Mouse (Mus musculus) liver, embryonic 11.5 days (tissue): ENCODE results near the gene Adgrg5. TPM values are rescaled to one million over a fixed set of nuclear protein-coding genes. Genes with fewer than 3 reads are reported as not detected.

Source experiments
- ATAC-seq: fragments of 200-750 bp; cut with Nextera tagmentation; replicated peaks from 2 replicates; pipeline ENCODE4 v1.8.0; 2017; ENCODE audit warnings: moderate number of reproducible peaks, mild to moderate bottlenecking, moderate TSS enrichment, moderate library complexity; ENCODE audit not compliant: low FRiP score
- DNase-seq: peaks from one replicate; pipeline ENCODE4 v3.0.0-alpha.2; 2017; ENCODE audit warnings: low spot score
- H3K27ac ChIP-seq: fragments of 300-500 bp; sonication (generic); 2 replicates; pipeline ENCODE4 v1.5.1; 2014; ENCODE audit warnings: mild to moderate bottlenecking, low read depth, low read length, control low read depth
- H3K27me3 ChIP-seq: fragments of 300-500 bp; sonication (generic); replicated peaks from 2 replicates; pipeline ENCODE4 v1.6.1; 2014; ENCODE audit warnings: low read length, mixed read lengths; ENCODE audit not compliant: control insufficient read depth, insufficient read depth
- H3K36me3 ChIP-seq: fragments of 300-500 bp; sonication (generic); 2 replicates; pipeline ENCODE4 v1.6.1; 2014; ENCODE audit warnings: mild to moderate bottlenecking, low read length, moderate library complexity, mixed read lengths; ENCODE audit not compliant: control insufficient read depth, insufficient read depth
- H3K4me1 ChIP-seq: fragments of 300-500 bp; sonication (generic); replicated peaks from 2 replicates; pipeline ENCODE4 v1.6.1; 2014; ENCODE audit warnings: low read length, mixed read lengths; ENCODE audit not compliant: control insufficient read depth, insufficient read depth
- H3K4me2 ChIP-seq: fragments of 300-500 bp; sonication (generic); 2 replicates; pipeline ENCODE4 v1.6.1; 2014; ENCODE audit warnings: mild to moderate bottlenecking, control low read depth, moderate library complexity
- H3K4me3 ChIP-seq: fragments of 300-500 bp; sonication (generic); 2 replicates; pipeline ENCODE4 v1.5.1; 2014; ENCODE audit warnings: low read depth, low read length, control low read depth
- H3K9ac ChIP-seq: fragments of 300-500 bp; sonication (generic); 2 replicates; pipeline ENCODE4 v1.6.1; 2014; ENCODE audit warnings: low read depth, low read length, control low read depth
- H3K9me3 ChIP-seq: fragments of 300-500 bp; sonication (generic); 2 replicates; pipeline ENCODE4 v1.6.1; 2016; ENCODE audit warnings: low read length, inconsistent platforms, mixed read lengths; ENCODE audit not compliant: control insufficient read depth
- WGBS: fragments of 180-500 bp; shearing (Covaris S2); extraction: QIAGEN DNeasy Blood & Tissue Kit; methylation state at CpG from one replicate; pipeline ENCODE4 v1.1.7; 2014; 5-methylcytosine and 5-hydroxymethylcytosine counted together
- polyA plus RNA-seq: library from polyadenylated mRNA; unstranded; fragments of >200 nt; fragmentation: Nextera tagmentation; extraction: Ambion mirVana; gene quantifications from 2 replicates; pipeline ENCODE4 v1.2.1, GENCODE M21; 2014

Adgrg5 gene
- polyA plus RNA-seq, 1 experiment from 2014 or later = 1.9 TPM

DNA sequence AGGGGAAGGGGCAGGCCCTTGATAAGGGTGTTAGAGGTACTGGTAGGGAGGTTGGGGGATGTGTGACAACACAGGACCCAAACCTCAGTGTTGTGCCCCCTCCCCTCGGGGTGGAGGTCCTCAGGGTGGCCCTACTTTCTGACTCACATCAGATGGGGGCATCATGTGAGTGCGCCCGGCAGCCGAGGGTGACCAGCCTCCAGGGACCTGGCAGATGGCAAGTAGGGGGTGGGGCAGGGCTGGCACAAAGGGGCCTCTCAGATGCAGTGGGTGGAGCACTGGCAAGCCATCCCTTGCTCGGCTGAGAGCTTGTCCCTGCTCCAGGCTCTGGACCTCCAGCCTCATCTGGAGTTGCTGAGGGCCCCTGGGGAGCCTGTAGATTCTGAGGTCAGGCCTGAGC is 63.2 kb downstream of the Adgrg5 start:
- peak overlapping the region; percentile 93 for H3K27ac ChIP-seq
- peak overlapping the region; percentile 61 for H3K4me3 ChIP-seq
- peak overlapping the region; percentile 78 for H3K9ac ChIP-seq
- H3K9me3 ChIP-seq = no peaks in the 10 kb centered on the region
- no peak for ATAC-seq
- H3K27me3 ChIP-seq = no peaks in the 10 kb centered on the region
- H3K4me2 ChIP-seq = peak overlapping the region; percentile 90
- H3K4me1 ChIP-seq = peaks cover 74% of the 10 kb centered on the region
- WGBS = 22% methylated on average over 5 of the region's 5 CpGs
- no peak for DNase-seq
- no peaks in the 10 kb centered on the region for H3K36me3 ChIP-seq

DNA sequence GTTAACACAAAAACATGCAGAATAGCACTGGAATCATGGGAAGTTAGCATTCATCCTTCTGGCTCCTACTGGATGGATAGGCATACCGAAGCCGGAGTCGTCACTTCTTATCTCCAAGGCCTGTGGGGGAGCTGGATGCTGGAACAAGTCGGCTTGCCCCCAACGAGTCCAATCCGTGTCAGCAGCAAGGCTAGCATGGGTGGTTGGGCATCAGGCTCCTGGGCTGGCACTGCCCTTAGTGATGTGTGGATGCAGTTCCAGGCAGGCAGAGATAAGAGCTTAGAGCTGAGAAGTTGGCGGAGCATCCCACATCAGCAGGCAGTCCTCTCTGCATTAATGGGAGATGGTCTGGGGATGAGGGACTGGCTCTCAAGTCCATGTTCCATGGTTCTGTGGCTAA is 64.1 kb downstream of the Adgrg5 start:
- Histone ChIP-seq H3K9ac (peak overlapping the region; percentile 78), H3K4me1 (peaks cover 79% of the 10 kb centered on the region), H3K9me3 (no peaks in the 10 kb centered on the region), H3K4me3 (peak overlapping the region; percentile 61), H3K36me3 (no peaks in the 10 kb centered on the region), H3K27ac (no peak overlapping the region), H3K4me2 (peak overlapping the region; percentile 90), H3K27me3 (no peaks in the 10 kb centered on the region)
- no peak for ATAC-seq
- 28% methylated on average over 7 of the region's 7 CpGs for WGBS
- no peak for DNase-seq

DNA sequence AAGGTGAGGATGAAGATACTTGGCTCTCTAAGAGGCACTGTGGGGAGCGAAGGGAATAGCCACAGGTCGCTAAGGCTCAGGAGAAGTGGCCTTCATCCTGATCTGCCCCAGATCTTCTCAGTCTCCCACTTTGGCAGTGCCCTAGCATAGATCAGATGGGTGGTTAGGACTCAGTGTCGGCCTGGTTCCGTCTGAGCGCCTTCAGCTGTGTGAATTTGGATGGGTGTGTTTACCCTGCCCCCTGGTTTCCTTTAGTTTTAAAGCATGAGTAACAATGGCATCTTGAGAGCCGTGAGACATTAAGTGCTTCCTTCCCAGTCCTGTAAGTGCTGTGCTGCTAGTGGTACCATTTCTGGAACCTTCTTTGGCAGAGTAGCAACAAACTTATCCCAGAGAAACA is 65.1 kb downstream of the Adgrg5 start:
- peak overlapping the region; percentile 21; the same call in 1 of the 2 replicates for H3K4me3 ChIP-seq
- H3K4me1 ChIP-seq = peaks cover 78% of the 10 kb centered on the region
- H3K27me3 ChIP-seq = no peaks in the 10 kb centered on the region
- no peak overlapping the region for H3K27ac ChIP-seq
- 45% methylated on average over 6 of the region's 6 CpGs for WGBS
- ATAC-seq = no peak
- H3K36me3 ChIP-seq = no peaks in the 10 kb centered on the region
- H3K9ac ChIP-seq = 0 out of 2 replicates have a peak overlapping the region, but pooled peaks have one; percentile 1
- no peak for DNase-seq
- no peaks in the 10 kb centered on the region for H3K9me3 ChIP-seq
- peak overlapping the region; percentile 90 for H3K4me2 ChIP-seq

DNA sequence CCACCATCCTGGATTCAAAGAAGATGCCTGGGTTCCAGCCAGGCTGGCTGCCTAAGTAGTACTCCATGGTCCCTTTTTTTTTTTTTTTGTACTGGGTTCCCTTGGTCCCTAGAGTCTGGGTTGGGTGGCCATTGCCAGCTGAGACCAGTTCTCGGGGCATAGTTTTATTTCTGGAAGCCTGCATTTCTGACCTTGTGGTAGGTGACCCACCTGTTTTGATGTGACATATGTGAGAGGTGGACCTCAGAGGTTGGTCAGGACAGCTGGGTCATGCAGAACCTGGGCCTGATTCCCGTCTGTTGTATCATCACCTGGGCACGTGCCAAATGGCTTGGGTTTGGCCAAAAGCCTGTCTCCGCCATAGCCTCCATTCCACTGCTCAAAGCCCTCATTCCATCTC is 66.2 kb downstream of the Adgrg5 start:
- H3K9me3 ChIP-seq = no peaks in the 10 kb centered on the region
- ATAC-seq (no peak), DNase-seq (no peak)
- H3K4me1 ChIP-seq = peaks cover 82% of the 10 kb centered on the region
- no peaks in the 10 kb centered on the region for H3K27me3 ChIP-seq
- peak overlapping the region; percentile 90 for H3K4me2 ChIP-seq
- no peak overlapping the region for H3K27ac ChIP-seq
- H3K4me3 ChIP-seq = no peak overlapping the region; the same call in 1 of the 2 replicates
- H3K9ac ChIP-seq = no peak overlapping the region
- H3K36me3 ChIP-seq = no peaks in the 10 kb centered on the region
- WGBS = 87% methylated on average over 4 of the region's 4 CpGs

DNA sequence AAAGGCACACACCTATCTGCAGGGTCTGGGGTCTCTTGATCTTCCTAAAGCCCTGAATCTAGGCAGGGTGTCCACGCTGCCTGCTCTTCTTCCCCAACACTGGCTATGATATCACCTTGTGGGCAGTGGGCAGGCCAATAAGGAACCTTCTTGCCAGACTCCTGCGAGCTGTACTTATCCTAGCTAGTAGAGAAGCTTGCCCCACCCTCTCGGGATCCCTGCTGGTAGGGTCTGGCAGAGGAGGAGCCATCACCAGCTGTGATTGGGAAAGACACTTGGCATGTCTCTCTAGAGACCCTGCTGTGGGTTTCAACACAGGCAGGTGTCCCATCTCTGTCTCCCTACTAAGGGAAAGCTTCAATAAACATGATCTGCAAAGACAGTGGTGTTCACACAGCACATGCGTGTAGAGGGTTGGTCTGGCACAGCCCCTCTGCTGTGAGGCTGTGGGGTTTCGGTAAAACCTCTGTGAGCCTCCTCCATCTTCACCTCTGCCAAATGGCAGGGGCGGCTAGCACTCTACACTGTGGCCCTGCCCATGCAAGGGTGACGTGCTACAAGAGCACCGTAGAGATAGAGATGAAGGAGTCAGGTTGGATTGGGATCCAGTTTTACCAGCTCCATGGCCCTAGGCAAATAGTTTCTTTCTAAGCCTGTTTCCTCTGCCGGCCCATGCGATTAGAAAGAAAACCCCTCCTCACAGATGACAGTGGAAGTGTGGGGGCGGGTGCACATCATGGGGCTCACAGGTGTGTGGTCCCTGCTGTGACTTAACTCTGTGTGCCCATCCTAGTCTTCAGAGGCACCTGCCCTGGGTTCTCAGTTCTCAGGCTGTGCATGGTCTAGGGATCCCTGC is 67.3 kb downstream of the Adgrg5 start:
- Histone ChIP-seq H3K36me3 (no peaks in the 10 kb centered on the region), H3K9ac (no peak overlapping the region)

DNA sequence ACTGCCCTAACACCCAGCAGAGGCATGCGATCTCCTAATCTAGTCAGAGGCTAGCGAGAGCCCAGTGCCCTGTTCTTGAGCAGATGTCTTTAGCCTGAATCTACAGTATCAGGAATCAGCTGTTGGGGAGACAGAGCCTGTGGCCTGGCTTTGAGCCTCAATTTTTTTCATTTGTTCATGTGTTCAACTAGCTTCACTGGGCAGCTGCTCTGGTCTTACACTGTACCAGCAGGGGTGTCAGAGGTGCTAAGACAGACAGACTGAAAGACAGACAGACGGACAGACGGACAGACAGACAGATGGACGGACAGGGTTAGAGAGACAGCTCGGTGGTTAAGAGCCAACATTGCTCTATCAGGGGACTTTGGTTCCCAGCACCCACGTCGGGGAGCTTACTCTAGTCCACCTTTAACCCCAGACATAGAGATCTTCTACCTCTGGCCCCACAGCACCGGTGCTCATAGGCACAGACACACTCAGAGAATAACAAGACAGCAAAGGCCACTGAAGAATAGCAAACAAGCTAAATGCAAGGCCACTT is 68.0 kb downstream of the Adgrg5 start:
- DNase-seq (no peak), ATAC-seq (no peak)
- no peak overlapping the region for H3K9ac ChIP-seq
- no peaks in the 10 kb centered on the region for H3K27me3 ChIP-seq
- H3K9me3 ChIP-seq = no peaks in the 10 kb centered on the region
- 58% methylated on average over 9 of the region's 9 CpGs for WGBS
- no peak overlapping the region for H3K4me3 ChIP-seq
- peak overlapping the region; percentile 90 for H3K4me2 ChIP-seq
- H3K27ac ChIP-seq = no peak overlapping the region; the same call in 1 of the 2 replicates
- H3K36me3 ChIP-seq = no peaks in the 10 kb centered on the region
- peaks cover 88% of the 10 kb centered on the region for H3K4me1 ChIP-seq

More for the DNA sequence above, 67.3 kb downstream of the Adgrg5 start:
- Histone ChIP-seq H3K4me2 (peak overlapping the region; percentile 90), H3K4me3 (no peak overlapping the region), H3K9me3 (no peaks in the 10 kb centered on the region), H3K27ac (peak overlapping the region; percentile 16; the same call in 1 of the 2 replicates), H3K4me1 (peaks cover 84% of the 10 kb centered on the region), H3K27me3 (no peaks in the 10 kb centered on the region)
- no peak for ATAC-seq
- 50% methylated on average over 11 of the region's 11 CpGs for WGBS
- DNase-seq = no peak

DNA sequence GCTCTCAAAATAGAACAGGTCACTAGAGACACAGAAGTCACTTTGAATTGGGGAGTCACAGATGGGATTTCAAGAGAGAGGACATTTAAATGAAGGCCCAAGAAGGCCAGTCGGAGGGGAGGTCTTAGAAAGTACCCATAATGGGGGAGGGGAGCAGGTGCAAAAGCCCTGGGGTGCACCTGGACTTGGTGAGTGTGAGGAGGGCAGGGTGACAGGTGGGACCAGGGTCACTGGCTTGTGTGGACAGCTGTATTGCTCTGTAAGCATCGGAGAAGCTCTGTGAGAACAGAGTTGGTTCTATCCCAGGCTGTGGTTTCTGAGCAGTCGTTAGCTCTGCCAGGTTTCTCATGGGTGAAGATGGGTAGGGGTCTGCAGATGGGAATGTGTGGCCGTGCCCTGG is 68.5 kb downstream of the Adgrg5 start:
- 76% methylated on average over 4 of the region's 4 CpGs for WGBS
- H3K9me3 ChIP-seq = no peaks in the 10 kb centered on the region
- DNase-seq = no peak
- H3K4me2 ChIP-seq = peak overlapping the region; percentile 37
- H3K36me3 ChIP-seq = peaks cover 3% of the 10 kb centered on the region; the same call in 1 of the 2 replicates
- H3K4me3 ChIP-seq = no peak overlapping the region
- ATAC-seq = no peak
- H3K27ac ChIP-seq = no peak overlapping the region
- H3K9ac ChIP-seq = 0 out of 2 replicates have a peak overlapping the region, but pooled peaks have one; percentile 6
- no peaks in the 10 kb centered on the region for H3K27me3 ChIP-seq
- peaks cover 88% of the 10 kb centered on the region for H3K4me1 ChIP-seq

DNA sequence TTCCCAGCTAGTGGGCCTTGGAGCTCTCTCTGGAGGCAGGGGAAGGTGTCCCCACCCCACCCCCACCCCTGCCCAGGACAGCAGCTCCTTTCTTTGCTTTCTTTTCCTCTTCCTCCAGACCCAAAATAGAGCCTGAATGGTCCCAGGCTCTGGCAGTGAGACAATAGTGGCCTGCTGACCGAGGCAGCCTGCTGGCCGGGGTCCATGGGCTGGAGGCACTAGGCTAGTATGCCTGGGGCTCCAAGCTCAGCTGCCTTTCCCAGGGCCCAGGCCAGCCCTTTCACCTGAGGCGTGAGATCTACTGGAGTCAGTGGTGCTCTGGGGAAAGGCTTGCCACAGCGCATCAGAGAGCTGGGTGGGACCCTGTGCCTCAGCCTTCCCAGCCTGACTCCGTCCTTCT is 69.0 kb downstream of the Adgrg5 start:
- H3K4me3 ChIP-seq = no peak overlapping the region
- peaks cover 4% of the 10 kb centered on the region; the same call in 1 of the 2 replicates for H3K36me3 ChIP-seq
- ATAC-seq (no peak), DNase-seq (no peak)
- peaks cover 88% of the 10 kb centered on the region for H3K4me1 ChIP-seq
- WGBS = 67% methylated on average over 5 of the region's 5 CpGs
- H3K27me3 ChIP-seq = no peaks in the 10 kb centered on the region
- H3K9me3 ChIP-seq = no peaks in the 10 kb centered on the region
- H3K4me2 ChIP-seq = peak overlapping the region; percentile 37
- 0 out of 2 replicates have a peak overlapping the region, but pooled peaks have one; percentile 3 for H3K27ac ChIP-seq
- H3K9ac ChIP-seq = no peak overlapping the region
